Mouse (Mus musculus) lung, adult 18-20 months (tissue): ENCODE measurements around the gene Gm12166.

Experiments used
- DNase-seq, 2 experiments: peaks; one replicate each; pipeline ENCODE4 v3.0.0; 2022; ENCODE audit warnings: mixed read lengths in 2 of 2

Gm12166 gene

DNA sequence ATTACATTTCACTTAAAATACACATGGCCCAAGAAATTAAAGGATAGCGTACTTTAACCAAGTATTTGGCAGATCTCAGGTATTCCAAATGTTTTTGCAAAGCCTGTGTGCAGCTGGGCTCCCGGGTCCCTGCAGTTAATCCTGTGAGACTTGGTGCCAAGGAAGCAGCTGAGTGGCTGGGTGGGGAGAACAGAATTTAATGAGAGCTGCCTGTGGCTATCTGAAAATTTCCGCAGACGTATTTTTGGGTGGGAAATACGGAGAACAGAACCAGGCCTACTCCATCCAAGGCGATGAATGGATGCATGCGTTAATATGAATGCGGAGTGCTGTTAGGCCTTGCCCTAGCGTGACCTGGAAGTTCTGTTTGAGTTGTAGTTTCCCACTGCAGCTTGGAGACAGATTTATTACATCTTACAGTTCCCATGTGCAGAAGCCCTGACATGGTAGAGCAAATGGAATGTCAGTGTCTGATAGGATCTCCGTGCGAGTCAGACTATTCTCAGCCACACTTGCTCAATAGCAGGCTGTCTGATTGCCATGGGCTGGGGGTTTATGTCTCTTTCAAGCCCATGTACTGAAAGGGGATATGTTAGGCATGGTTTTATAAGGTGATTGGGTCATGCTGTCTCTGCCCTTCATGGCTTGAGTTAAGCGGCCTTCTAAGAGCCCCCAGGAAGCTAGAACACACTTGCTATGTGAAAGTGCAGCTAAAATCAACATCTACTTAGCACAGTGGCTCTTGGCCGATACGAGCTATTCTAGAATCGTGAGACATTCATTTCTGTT, 21.1 kb upstream of the Gm12166 start:
- DNase-seq: no peak

DNA sequence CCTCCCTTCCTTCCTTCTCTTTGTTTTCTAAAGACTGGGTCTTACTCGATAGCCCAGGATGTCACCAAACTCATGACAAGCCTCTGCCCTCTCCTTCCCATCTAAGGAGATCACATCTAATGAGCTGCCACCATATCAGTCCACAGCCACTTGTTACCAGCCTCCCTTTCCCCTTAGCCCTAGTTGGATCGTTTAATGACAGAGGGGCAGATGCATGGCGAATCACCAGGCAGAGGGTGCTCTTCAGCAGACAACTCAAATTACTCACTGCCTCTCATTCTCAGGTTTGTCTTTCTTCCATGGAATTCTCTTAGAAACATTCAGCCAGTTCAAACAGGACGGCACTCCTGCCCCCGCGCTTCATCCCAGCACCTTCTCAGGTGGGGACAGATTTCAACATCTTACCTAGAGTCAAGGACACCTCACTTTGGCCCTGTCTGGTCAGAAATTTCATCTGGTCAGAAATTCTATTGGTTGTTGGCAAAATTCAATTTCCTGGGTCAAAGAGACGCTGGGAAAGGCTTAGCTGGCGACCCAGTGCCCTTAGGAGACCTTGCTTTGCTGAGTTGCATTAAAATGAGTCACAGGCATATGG, 20.4 kb upstream of the Gm12166 start:
- DNase-seq: no peak

DNA sequence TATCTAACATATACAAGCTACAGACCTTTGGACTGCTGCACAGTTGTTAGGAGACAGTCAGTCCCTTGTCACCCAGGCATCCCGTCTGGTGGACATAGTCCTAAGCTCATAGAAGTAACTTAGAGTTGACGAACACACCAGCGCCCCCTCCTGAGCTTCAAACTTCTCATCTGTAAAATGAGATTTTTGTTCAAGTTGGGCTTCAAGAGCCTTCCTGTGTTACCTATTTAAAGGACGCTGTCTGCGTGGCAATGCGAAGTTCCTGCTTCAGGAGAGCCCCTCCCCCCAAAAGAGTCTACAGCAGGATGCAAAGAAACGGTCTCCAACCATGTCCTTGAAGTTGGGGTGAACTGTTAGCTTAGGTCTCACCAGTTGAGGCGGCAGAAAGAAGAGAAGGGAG, 18.7 kb upstream of the Gm12166 start:
- no peak for DNase-seq

DNA sequence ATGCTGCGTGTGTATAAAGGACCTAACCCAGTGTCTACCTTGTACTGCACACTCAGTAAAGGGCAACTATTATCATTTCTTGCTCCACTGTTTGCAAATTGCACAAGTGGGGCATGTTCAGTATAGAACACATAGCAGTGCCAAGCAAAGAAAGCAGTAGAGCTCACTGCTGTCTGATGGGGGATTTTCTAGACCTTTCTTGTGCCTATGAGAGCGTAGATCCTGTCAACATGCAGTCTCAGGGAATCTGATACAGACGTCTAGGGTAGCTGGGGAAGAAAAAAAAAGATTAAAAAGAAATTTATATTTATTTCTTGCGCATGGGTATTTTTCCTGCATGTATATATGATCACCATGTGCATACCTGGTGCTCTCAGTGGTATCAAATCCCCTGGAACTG, 18.0 kb upstream of the Gm12166 start:
- no peak for DNase-seq

DNA sequence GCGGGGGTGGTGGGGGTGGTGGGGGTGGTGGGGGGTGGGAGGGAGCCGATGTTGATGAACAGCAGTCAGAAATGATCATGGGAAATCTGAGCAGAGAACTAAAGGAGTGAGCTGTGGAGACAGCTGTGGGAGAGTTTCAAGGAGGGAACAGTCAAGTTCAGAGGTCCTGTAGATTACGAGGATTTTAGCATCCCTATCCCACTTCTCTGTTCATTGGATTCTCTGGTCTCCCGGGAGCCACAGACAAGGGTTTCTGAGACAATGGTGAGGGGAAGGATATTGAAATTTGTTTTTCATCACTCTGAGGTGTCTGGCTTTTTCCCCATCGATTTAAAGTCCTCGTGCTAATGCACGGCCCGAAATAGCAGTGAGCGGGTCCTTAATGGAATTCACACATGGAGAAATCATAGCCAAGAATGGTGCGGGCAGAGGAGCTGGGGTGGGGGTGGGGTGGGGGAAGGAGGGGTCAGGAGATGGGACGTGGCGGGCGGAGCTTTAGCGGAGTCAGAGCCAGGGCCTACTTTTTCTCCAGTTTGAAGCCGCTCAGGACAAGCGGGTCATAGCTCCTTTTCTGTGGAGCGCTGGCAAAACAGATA, 17.4 kb upstream of the Gm12166 start:
- DNase-seq: no peak

DNA sequence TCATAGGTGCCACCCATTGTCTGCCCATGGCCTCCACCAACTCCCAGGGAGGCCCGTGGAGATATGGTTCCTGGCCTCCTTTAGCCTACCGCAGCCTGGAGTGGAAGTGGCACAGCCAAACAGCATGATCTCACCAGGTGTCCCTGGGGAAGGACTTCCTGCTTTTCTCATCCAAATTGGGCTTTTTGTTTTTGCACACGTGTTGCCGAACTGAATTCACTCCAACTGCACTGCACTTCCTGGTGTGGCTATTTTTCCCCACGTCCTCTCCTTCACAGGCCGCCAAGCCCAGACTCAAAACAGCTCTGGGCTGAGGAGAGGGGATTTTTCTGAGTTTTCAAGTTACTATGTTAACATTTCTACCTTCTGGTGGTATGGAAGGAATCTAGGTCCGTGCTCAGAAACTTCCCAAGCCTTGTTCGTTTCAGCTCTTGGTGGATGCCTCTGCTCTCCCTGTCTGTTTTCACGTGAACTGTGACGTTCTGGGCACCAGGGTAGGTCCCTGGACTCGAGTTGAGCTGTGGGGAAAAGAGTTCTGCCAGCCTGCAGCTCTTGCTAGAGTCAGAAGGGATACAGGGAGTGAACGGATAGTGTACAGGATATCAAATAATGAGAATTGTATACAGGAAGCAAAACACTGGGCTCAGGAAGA, 16.8 kb upstream of the Gm12166 start:
- no peak for DNase-seq

DNA sequence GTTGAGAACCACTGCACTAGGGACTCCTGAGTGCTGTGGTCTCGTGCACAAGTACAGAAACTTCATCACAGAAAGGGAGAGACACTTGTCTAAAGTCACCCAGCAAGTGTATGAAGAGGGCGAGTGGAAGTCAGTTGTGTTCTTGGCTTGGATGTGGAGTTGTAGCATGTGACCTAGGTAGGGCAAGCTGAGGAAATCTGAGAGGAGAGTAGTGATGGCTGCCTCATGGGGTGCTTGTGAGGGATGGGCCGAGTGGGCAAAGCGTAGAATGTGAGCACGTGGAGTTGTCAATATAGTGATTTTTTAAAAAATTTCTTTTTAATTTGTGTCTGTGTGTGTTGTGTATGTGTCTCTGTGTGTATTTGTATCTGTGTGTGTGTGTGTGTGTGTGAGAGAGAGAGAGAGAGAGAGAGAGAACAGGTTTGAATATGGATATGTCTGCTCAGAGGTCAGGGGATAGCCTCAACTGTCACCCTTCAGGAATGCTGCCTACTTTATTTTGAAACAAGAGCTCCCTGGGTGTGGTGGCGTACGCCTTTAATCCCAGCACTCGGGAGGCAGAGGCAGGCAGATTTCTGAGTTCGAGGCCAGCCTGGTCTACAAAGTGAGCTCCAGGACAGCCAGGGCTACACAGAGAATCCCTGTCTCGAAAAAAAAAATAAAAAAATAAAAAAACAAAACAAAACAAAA, 15.4 kb upstream of the Gm12166 start:
- no peak for DNase-seq

DNA sequence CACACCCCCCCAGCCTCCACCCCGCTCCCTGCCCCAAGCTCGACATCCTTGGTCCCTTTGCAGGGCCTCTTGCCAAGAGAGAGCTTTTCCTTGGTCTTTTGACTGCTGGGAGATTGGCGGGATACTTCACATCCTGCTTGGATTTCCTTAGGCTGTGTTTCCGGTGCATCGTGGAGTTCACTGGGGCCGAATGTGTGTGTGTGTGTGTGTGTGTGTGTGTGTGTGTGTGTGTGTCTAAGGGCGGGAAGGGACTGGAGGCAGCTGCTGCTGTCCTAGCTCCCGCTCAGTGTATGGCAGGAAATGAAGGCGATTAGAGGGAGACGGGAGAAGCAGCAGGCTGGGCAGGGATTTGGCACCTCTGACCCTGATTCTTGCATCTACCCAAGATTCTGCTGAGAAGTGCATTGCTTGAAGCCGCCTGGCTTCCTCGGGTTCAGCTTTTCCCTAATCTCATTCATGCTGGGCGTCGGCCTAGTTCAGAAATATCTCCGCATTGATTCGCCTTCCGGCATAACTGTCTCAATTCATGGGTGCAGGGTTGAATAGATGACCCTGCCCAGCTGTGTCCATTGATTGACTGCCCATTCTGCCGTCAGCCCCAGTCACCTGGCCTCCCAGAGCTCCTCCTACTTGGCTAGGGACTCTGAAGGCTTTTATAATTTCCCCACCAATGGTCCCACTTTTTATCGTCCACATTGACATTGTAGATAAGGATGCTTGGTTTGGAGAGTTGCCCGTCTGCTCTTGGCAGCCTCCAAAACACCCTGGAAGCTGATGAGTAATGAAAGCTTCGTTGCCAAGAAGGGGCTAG, 13.3 kb upstream of the Gm12166 start:
- peak; percentile 71 to 81 for DNase-seq

DNA sequence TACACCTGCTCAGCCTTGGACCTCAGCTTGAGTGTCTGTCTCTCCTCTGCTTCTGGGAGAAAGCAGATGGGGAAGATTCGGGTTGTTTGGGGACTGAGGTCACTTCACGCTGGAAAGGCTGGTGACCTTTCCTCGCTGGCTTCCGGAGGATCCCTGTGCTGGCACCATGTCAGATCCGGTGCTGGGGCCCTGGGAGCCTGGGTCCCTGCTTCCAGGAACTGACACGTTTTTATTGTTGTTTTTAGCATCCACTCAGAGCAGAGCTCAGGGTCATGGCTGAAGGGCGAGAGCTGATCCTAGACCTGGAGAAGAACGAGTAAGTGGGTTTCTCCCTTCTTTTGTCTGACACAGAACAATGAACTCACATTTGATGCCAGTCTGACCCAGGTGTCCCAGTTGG, 12.6 kb upstream of the Gm12166 start:
- no peak for DNase-seq

DNA sequence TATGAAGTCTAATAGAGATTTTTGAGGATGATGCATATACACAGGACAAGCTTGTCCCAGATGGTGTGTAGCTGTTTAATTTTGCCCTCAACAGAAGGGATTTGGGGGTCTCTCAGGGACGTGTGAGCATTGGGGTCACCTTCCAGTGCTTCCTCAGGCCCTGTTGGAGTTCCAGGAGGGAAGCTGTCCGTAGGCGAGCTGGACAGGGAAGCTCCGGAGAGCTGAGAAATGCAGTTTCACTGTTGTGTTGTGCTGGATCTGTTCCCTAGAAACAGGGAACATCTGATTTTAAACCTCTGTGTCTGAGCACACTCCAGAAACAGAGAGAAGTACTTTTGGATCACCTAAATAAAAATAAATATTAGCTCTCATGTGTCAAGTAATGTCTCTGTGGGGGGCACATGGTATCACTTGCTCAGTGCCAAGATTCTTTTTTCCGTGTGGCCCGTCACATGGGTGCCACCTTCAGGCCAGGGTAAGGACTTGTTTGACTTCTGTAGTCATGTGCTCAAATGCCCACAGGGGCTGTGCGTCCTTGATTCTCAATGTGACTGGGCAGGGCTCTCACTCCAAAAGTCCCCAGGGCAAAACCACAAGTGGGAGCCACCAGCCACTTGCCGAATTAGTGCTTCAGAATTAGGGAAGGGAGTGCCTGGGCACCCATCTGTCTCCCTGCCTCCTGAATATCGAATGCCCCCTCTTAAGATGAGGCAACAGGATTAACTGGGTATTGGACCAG, 11.0 kb upstream of the Gm12166 start:
- DNase-seq: peak; percentile 79 to 83

DNA sequence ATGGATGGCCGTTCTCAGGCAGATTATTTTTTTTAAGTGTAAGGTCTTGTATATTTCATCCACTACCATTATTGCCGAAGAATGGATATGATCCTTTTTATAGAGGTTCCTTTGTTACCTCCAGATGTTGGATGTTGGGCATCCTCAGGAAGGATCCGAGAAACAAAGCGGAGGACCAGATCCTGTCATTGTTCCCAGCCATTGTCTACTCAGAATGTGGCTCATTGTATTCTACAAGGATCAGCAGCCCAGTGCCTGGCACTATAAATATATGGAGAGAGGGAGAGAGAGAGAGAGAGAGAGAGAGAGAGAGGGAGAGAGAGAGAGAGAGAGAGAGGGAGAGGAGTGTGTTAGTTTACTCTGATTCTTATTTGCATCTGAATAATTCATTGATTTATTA, 10.4 kb upstream of the Gm12166 start:
- no peak for DNase-seq

DNA sequence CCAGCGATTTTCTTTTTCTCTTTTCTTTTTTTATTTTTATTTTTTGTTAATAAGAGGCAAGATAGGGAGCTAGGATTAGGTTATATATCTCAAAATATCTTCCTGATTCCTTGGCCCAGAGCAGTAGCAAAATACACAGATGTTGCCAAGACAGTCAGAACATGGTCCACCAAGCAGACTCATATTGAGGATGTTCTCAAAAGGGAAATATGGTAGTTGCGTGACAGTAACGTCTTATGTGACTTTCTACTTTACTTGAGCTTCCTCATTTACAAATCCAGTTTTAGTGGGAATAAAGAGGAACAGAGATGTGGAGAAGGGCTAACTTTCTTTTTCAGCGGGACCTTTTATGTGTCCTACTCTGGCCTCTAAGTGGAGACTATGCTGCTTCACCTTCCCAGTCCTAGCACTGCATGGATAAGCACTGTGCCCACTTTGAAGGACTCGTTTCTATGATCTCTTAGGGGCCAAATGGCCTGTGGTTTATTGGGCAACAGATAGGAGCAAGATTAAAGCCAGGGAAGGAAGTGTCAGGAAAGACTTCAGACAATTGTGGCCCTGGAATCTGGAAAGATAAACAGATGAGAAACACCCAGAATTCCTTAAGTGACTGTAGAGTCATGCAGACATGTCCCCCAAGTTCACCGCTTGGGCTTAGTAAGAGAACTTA, 9.8 kb upstream of the Gm12166 start:
- peak in 1 of 2 experiments; percentile 50 for DNase-seq

DNA sequence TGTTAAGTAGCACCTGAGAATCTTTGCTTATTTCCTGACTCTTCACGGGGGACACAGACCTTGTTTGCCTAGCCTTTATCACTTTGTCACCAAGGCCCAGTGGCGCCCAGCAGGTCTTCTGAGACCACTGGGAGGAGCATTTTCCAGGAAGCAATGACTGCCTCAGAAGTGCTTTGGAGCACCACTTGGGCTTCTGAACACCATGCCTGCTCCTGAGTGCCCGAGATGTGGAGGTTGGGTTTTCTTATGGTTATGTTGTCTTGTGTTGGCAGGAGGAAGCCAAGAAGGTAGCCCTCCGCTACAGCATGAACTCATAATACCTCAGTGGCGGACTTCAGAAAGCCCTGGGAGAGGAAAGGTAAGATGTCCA, 8.5 kb upstream of the Gm12166 start:
- DNase-seq: peak; percentile 66 to 77

DNA sequence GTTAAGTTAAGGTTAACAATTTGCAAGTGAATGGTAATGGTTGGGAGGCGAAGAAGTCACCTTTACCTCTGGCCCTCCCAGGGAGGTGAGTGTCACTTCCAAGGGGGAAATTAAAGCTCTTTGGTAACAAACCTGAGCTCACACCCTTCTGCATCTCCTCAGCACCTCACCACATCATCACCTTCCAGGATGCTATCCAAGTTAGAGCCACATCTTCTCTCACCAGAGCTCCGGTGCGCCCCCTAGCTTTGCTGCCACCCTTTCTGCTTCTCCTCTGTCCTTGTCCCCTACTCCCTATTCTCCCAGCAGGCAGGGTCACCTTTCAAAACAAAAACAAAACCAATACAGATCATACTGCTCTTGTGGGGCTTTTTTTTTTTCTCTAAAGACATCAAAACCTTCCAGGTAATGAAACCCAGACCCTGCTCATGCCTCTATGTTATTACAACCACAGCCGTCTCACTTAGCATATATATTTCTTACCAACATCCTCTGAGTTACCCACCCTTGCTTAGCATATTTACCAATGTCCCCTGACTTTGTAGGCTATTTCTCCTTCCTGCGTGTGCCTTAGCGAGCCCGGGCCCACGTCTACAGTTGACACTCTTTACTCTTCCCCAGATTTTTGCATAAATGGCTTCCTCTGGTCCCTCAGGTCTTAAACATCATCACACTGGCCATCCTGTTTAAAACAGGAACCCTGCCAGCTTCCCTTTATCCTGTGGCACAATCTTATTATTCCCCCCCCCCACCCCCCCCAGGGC, 7.9 kb upstream of the Gm12166 start:
- DNase-seq: no peak

DNA sequence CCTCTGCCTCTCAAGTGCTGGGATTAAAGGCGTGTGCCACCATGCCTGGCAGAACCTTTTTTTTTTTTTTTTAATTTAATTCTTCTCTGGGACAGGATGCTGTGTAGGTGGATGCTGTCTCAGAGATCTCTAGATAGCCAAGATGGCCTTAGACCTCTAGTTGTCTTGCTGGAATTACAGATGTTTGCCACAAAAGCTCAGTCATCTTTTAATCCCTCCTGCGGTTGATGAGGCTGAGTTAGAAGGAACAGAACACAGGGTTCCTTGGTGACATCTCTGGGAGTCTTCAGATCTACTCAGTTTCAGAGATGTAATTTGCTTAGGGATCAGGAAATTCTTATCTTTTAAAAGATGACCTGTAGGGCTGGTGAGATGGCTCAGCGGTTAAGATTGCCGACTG, 6.8 kb upstream of the Gm12166 start:
- no peak for DNase-seq

DNA sequence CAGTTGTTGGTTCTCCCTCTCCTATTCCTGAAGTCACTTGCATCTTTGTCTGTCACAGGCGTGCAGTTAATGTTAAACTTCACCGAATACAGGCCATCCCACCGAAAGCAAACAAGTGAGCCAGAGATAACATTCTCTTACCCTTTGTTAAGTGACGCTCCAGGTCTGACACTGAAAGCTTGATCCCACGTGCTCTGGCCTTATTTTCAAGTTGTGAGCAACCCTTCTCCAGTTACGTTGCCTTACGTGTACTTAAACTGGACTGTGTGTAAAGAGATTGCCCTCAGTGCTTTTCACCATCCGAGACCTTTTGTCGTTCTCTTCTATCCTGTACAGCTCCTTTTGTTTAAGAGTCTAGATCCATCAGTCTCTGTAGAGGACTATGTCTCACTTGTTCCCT, 5.9 kb upstream of the Gm12166 start:
- DNase-seq: no peak

DNA sequence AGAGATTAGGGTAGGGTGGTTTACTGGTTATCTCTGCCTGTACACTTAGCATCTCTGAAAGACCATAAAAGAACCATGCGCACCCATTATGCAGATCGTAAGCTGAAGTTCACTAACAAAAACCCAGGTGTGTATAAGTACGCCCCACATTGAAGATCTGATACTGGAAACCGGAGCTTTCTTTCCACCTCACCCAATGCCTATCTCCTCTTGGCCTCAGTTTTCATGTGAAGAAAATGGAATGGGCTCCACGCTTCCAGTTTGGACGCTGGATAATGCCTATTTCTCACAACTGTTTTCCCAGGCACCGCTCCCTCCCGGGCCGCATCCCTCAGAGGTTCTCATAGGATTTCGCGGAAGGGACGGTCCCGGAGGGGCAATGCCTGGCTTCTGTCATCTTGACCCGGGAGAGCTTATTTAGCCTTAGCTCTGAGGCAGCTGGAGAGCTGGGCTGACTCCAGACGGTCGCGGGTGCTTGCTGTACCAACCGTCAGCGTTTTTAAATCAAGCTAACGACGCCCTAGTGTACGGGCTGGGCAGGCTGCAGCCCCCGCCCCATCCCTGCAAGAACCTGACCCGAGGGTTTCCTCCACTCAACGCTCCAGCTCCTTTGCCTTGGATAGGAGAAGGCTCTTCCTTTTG, 4.8 kb upstream of the Gm12166 start:
- no peak for DNase-seq

DNA sequence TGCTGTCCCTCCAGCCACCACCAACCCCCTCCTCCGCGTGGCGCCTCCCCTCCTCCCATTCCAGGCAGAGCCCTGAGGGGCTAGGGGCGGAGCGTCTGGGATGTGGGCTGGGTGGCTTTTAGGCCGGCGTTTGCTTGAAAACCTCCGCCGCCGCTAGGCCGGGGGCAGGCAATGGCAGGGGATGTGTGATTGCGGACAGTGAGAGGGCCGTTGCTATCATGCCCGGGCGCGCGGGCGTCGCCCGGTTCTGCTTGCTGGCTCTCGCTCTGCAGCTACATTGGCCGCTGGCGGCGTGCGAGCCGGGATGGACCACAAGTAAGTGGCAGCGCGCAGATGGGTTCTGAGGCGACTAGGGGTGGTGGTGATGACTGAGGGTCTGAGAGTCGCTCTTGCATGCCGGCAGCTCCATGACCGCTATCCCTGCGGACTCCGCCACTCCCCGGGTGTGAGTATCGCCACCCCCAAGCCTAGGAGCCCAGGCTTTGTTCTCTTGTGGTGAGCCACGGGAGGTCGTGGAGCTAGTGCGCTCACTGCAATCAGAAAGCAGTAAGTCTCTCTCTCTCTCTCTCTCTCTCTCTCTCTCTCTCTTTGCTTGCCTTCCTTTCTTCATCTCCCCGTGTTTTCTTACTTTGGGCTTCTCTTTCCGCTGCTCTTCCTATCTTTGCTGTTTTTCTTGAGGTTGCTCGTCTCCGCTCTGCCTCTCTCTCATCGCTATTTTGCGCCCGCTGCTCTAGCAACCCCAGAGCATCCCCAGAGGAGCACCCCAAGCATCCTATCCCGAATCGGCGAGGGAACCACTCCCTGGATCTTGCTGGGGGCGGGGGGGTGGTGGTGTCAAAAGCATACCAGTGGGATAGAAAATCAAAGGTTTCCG, 4.0 kb upstream of the Gm12166 start, which contains the start of gene Adam19:
TSS of gene Adam19 (plus strand) at position 97 of the 874 bp plus-strand sequence.
- peak; percentile 70 to 72 for DNase-seq
